Mouse (Mus musculus): Measurements from ENCODE around the gene Cdk5rap3. TPM values are rescaled to one million over a fixed set of nuclear protein-coding genes. Genes with fewer than 3 reads are reported as not detected.

Gene Cdk5rap3
- polyA plus RNA-seq, 1 experiment from 2014 or later = 82.3 TPM

- Histone ChIP-seq H3K27me3 (no peaks in the 10 kb centered on the region), H3K36me3 (0 out of 2 replicates have a peak, but pooled peaks cover 3% of the 10 kb centered on the region), H3K4me3 (replicated peaks) (peak overlapping the region; percentile 54; the same call in 1 of the 2 replicates), H3K9ac (no peak overlapping the region), H3K4me1 (peaks cover 34% of the 10 kb centered on the region), H3K9me3 (replicated peaks) (no peaks in the 10 kb centered on the region), H3K27ac (replicated peaks) (no peak overlapping the region; the same call in 1 of the 2 replicates), H3K4me2 (replicated peaks) (peak overlapping the region; percentile 91)
- 71% methylated on average over 14 of the region's 14 CpGs for WGBS
- ATAC-seq (ENCODE audit: insufficient number of reproducible peaks, low FRiP score, low TSS enrichment, low read depth) = no peak
Observed at GRCm38 (mm10) chr11:96944844-96945580, 28.7 kb upstream of the Cdk5rap3 start.

GRCm38 (mm10) chr11:96943746-96944304 is 27.5 kb upstream of the Cdk5rap3 start, which contains the start of gene Pnpo:
Pnpo (minus strand) TSS chr11:96943986.
- Histone ChIP-seq H3K9me3 (replicated peaks) (no peaks in the 10 kb centered on the region), H3K27ac (replicated peaks) (peak within 1 kb of the TSS; percentile 58), H3K4me3 (replicated peaks) (peak within 1 kb of the TSS; percentile 54), H3K4me2 (replicated peaks) (peak within 1 kb of the TSS; percentile 91), H3K27me3 (no peaks in the 10 kb centered on the region), H3K4me1 (peaks cover 34% of the 10 kb centered on the region), H3K36me3 (0 out of 2 replicates have a peak, but pooled peaks cover 1% of the 10 kb centered on the region), H3K9ac (peak within 1 kb of the TSS; percentile 41)
- ATAC-seq (ENCODE audit: insufficient number of reproducible peaks, low FRiP score, low TSS enrichment, low read depth) = peak; percentile 93
- WGBS = under 1% methylated on average over 29 of the region's 29 CpGs

- WGBS = 76% methylated on average over 6 of the region's 6 CpGs
- H3K27me3 ChIP-seq = no peaks in the 10 kb centered on the region
- H3K9me3 ChIP-seq (replicated peaks) = no peaks in the 10 kb centered on the region
- H3K9ac ChIP-seq = no peak overlapping the region
- peaks cover 34% of the 10 kb centered on the region for H3K4me1 ChIP-seq
- H3K36me3 ChIP-seq = no peaks in the 10 kb centered on the region
- H3K4me3 ChIP-seq (replicated peaks) = no peak overlapping the region
- H3K27ac ChIP-seq (replicated peaks) = no peak overlapping the region
- no peak overlapping the region for H3K4me2 ChIP-seq (replicated peaks)
- ATAC-seq (ENCODE audit: insufficient number of reproducible peaks, low FRiP score, low TSS enrichment, low read depth) = no peak
Observed at GRCm38 (mm10) chr11:96941989-96942590, 25.8 kb upstream of the Cdk5rap3 start.

GRCm38 (mm10) chr11:96940578-96941465 is 24.5 kb upstream of the Cdk5rap3 start:
- ATAC-seq (ENCODE audit: insufficient number of reproducible peaks, low FRiP score, low TSS enrichment, low read depth) = no peak
- peaks cover 23% of the 10 kb centered on the region for H3K4me1 ChIP-seq
- WGBS = 71% methylated on average over 16 of the region's 16 CpGs
- H3K4me2 ChIP-seq (replicated peaks) = no peak overlapping the region
- H3K9me3 ChIP-seq (replicated peaks) = no peaks in the 10 kb centered on the region
- no peaks in the 10 kb centered on the region for H3K27me3 ChIP-seq
- no peaks in the 10 kb centered on the region for H3K36me3 ChIP-seq
- no peak overlapping the region for H3K9ac ChIP-seq
- no peak overlapping the region for H3K27ac ChIP-seq (replicated peaks)
- H3K4me3 ChIP-seq (replicated peaks) = no peak overlapping the region

- no peak overlapping the region for H3K4me2 ChIP-seq (replicated peaks)
- H3K27ac ChIP-seq (replicated peaks) = no peak overlapping the region
- ATAC-seq (ENCODE audit: insufficient number of reproducible peaks, low FRiP score, low TSS enrichment, low read depth) = no peak
- no peaks in the 10 kb centered on the region for H3K9me3 ChIP-seq (replicated peaks)
- H3K4me3 ChIP-seq (replicated peaks) = no peak overlapping the region
- WGBS = 82% methylated on average over 6 of the region's 6 CpGs
- peaks cover 2% of the 10 kb centered on the region for H3K4me1 ChIP-seq
- H3K36me3 ChIP-seq = no peaks in the 10 kb centered on the region
- no peak overlapping the region for H3K9ac ChIP-seq
- no peaks in the 10 kb centered on the region for H3K27me3 ChIP-seq
Observed at GRCm38 (mm10) chr11:96938426-96938800, 22.1 kb upstream of the Cdk5rap3 start.

- Histone ChIP-seq H3K9ac (no peak overlapping the region), H3K4me3 (replicated peaks) (no peak overlapping the region), H3K27ac (replicated peaks) (no peak overlapping the region), H3K27me3 (no peaks in the 10 kb centered on the region), H3K36me3 (no peaks in the 10 kb centered on the region), H3K9me3 (replicated peaks) (no peaks in the 10 kb centered on the region), H3K4me2 (replicated peaks) (no peak overlapping the region), H3K4me1 (no peaks in the 10 kb centered on the region)
- ATAC-seq (ENCODE audit: insufficient number of reproducible peaks, low FRiP score, low TSS enrichment, low read depth) = no peak
- 55% methylated on average over 10 of the region's 10 CpGs for WGBS
Observed at GRCm38 (mm10) chr11:96937549-96938425, 21.5 kb upstream of the Cdk5rap3 start.

- no peak overlapping the region for H3K9ac ChIP-seq
- no peak for ATAC-seq (ENCODE audit: insufficient number of reproducible peaks, low FRiP score, low TSS enrichment, low read depth)
- WGBS = 81% methylated on average over 9 of the region's 9 CpGs
- H3K36me3 ChIP-seq = no peaks in the 10 kb centered on the region
- H3K4me2 ChIP-seq (replicated peaks) = no peak overlapping the region
- no peak overlapping the region for H3K27ac ChIP-seq (replicated peaks)
- H3K9me3 ChIP-seq (replicated peaks) = no peaks in the 10 kb centered on the region
- H3K4me1 ChIP-seq = no peaks in the 10 kb centered on the region
- no peaks in the 10 kb centered on the region for H3K27me3 ChIP-seq
- no peak overlapping the region for H3K4me3 ChIP-seq (replicated peaks)
Observed at GRCm38 (mm10) chr11:96935872-96936650, 19.8 kb upstream of the Cdk5rap3 start.

GRCm38 (mm10) chr11:96934921-96935356 is 18.6 kb upstream of the Cdk5rap3 start:
- Histone ChIP-seq H3K4me2 (replicated peaks) (peak overlapping the region; percentile 17; the same call in 1 of the 2 replicates), H3K4me3 (replicated peaks) (0 out of 2 replicates have a peak overlapping the region, but pooled peaks have one; percentile 6), H3K27me3 (peaks cover under 1% of the 10 kb centered on the region; the same call in 1 of the 2 replicates), H3K9me3 (replicated peaks) (no peaks in the 10 kb centered on the region), H3K4me1 (0 out of 2 replicates have a peak, but pooled peaks cover under 1% of the 10 kb centered on the region), H3K27ac (replicated peaks) (no peak overlapping the region), H3K36me3 (no peaks in the 10 kb centered on the region), H3K9ac (no peak overlapping the region)
- WGBS = 24% methylated on average over 12 of the region's 12 CpGs
- ATAC-seq (ENCODE audit: insufficient number of reproducible peaks, low FRiP score, low TSS enrichment, low read depth) = peak; percentile 69

GRCm38 (mm10) chr11:96933562-96934276 is 17.4 kb upstream of the Cdk5rap3 start:
- H3K9me3 ChIP-seq (replicated peaks) = no peaks in the 10 kb centered on the region
- H3K4me2 ChIP-seq (replicated peaks) = no peak overlapping the region
- H3K4me1 ChIP-seq = peaks cover 12% of the 10 kb centered on the region
- H3K36me3 ChIP-seq = no peaks in the 10 kb centered on the region
- WGBS = 85% methylated on average over 13 of the region's 13 CpGs
- no peak overlapping the region for H3K27ac ChIP-seq (replicated peaks)
- no peak overlapping the region for H3K4me3 ChIP-seq (replicated peaks)
- H3K9ac ChIP-seq = no peak overlapping the region
- peaks cover 5% of the 10 kb centered on the region; the same call in 1 of the 2 replicates for H3K27me3 ChIP-seq
- ATAC-seq (ENCODE audit: insufficient number of reproducible peaks, low FRiP score, low TSS enrichment, low read depth) = no peak
